Mouse (Mus musculus) forebrain, embryonic 15.5 days (tissue): ENCODE measurements around the gene Gstm5. TPM values are rescaled to one million over a fixed set of nuclear protein-coding genes. Genes with fewer than 3 reads are reported as not detected.
A peak's percentile ranks its signal among the peaks of the same experiment; 100 is the strongest.
"Not testable (repeated sequence)": the region's sequence is repeated elsewhere in the genome, so short reads cannot be mapped to it uniquely, and the experiment has no call there.

Experiments used
- ATAC-seq: fragments of 200-750 bp; cut with Nextera tagmentation; replicated peaks from 2 replicates; pipeline ENCODE4 v1.8.0; 2017; ENCODE audit warnings: mild to moderate bottlenecking, moderate TSS enrichment, moderate library complexity
- H3K27ac ChIP-seq: fragments of 300-500 bp; sonication (generic); replicated peaks from 2 replicates; pipeline ENCODE4 v1.5.1; 2015; ENCODE audit warnings: mild to moderate bottlenecking, inconsistent platforms
- H3K27me3 ChIP-seq: fragments of 300-500 bp; sonication (generic); 2 replicates; pipeline ENCODE4 v1.6.1; 2015; ENCODE audit warnings: inconsistent platforms
- H3K36me3 ChIP-seq: fragments of 300-500 bp; sonication (generic); 2 replicates; pipeline ENCODE4 v1.6.1; 2015; ENCODE audit warnings: mild to moderate bottlenecking, inconsistent platforms
- H3K4me1 ChIP-seq: fragments of 300-500 bp; sonication (generic); 2 replicates; pipeline ENCODE4 v1.6.1; 2015; ENCODE audit warnings: inconsistent platforms
- H3K4me2 ChIP-seq: fragments of 300-500 bp; sonication (generic); replicated peaks from 2 replicates; pipeline ENCODE4 v1.6.1; 2015; ENCODE audit warnings: mild to moderate bottlenecking, inconsistent platforms
- H3K4me3 ChIP-seq: fragments of 300-500 bp; sonication (generic); 2 replicates; pipeline ENCODE4 v1.5.1; 2015; ENCODE audit warnings: mild to moderate bottlenecking, inconsistent platforms
- H3K9ac ChIP-seq: fragments of 300-500 bp; sonication (generic); replicated peaks from 2 replicates; pipeline ENCODE4 v1.6.1; 2015; ENCODE audit warnings: mild to moderate bottlenecking, inconsistent platforms
- H3K9me3 ChIP-seq: fragments of 300-500 bp; sonication (generic); 2 replicates; pipeline ENCODE4 v1.6.1; 2016; ENCODE audit warnings: inconsistent platforms
- WGBS: fragments of 180-500 bp; shearing (Covaris S2); methylation state at CpG from one replicate; pipeline ENCODE4 v1.1.7; 2015; ENCODE audit warnings: mixed read lengths; 5-methylcytosine and 5-hydroxymethylcytosine counted together
- polyA plus RNA-seq: library from polyadenylated mRNA; unstranded; fragments of >200 nt; fragmentation: Nextera tagmentation; extraction: Ambion mirVana; gene quantifications from 2 replicates; pipeline ENCODE4 v1.2.1, GENCODE M21; 2015

Gstm5 gene
- polyA plus RNA-seq, 1 experiment from 2014 or later = 184 TPM

- Histone ChIP-seq H3K4me3 (no peak overlapping the region), H3K9ac (no peak overlapping the region), H3K9me3 (no peaks in the 10 kb centered on the region), H3K27ac (no peak overlapping the region), H3K4me2 (no peak overlapping the region), H3K36me3 (no peaks in the 10 kb centered on the region), H3K4me1 (no peaks in the 10 kb centered on the region), H3K27me3 (no peaks in the 10 kb centered on the region)
- 88% methylated on average over 12 of the region's 12 CpGs for WGBS
- ATAC-seq = no peak
Measured at GRCm38 (mm10) chr3:107877747-107878736, 17.6 kb upstream of the Gstm5 start.

- H3K27ac ChIP-seq = peak overlapping the region; percentile 28
- no peaks in the 10 kb centered on the region for H3K9me3 ChIP-seq
- no peak overlapping the region for H3K4me2 ChIP-seq
- WGBS = 62% methylated on average over 9 of the region's 9 CpGs
- H3K4me1 ChIP-seq = 0 out of 2 replicates have a peak, but pooled peaks cover 6% of the 10 kb centered on the region
- no peak overlapping the region for H3K9ac ChIP-seq
- no peaks in the 10 kb centered on the region for H3K36me3 ChIP-seq
- no peaks in the 10 kb centered on the region for H3K27me3 ChIP-seq
- peak; percentile 96 for ATAC-seq
- no peak overlapping the region for H3K4me3 ChIP-seq
Measured at GRCm38 (mm10) chr3:107887674-107888495, 7.7 kb upstream of the Gstm5 start.

GRCm38 (mm10) chr3:107889236-107889635 is 6.4 kb upstream of the Gstm5 start:
- not testable (repeated sequence) for H3K36me3 ChIP-seq, H3K4me1 ChIP-seq, ATAC-seq, H3K9me3 ChIP-seq, H3K9ac ChIP-seq, H3K4me3 ChIP-seq, H3K4me2 ChIP-seq, H3K27ac ChIP-seq, H3K27me3 ChIP-seq
- 77% methylated on average over 2 of the region's 2 CpGs for WGBS

GRCm38 (mm10) chr3:107895194-107895719 is 364 bp upstream of the Gstm5 start:
- Histone ChIP-seq H3K27me3 (no peaks in the 10 kb centered on the region), H3K4me2 (peak overlapping the region; percentile 80), H3K9me3 (no peaks in the 10 kb centered on the region), H3K4me1 (peaks cover 13% of the 10 kb centered on the region), H3K27ac (no peak overlapping the region), H3K4me3 (peak overlapping the region; percentile 66), H3K36me3 (no peaks in the 10 kb centered on the region; the same call in 1 of the 2 replicates), H3K9ac (peak overlapping the region; percentile 82)
- ATAC-seq = peak; percentile 51; the same call in 1 of the 2 replicates
- WGBS = 7% methylated on average over 6 of the region's 6 CpGs

GRCm38 (mm10) chr3:107898691-107899090 is 3.1 kb downstream of the Gstm5 start:
- H3K9me3 ChIP-seq = no peaks in the 10 kb centered on the region
- H3K4me1 ChIP-seq = peaks cover 13% of the 10 kb centered on the region
- no peak overlapping the region for H3K4me2 ChIP-seq
- H3K27ac ChIP-seq = no peak overlapping the region
- 93% methylated on average over 13 of the region's 13 CpGs for WGBS
- H3K4me3 ChIP-seq = no peak overlapping the region
- H3K27me3 ChIP-seq = no peaks in the 10 kb centered on the region
- no peak for ATAC-seq
- H3K9ac ChIP-seq = no peak overlapping the region
- no peaks in the 10 kb centered on the region; the same call in 1 of the 2 replicates for H3K36me3 ChIP-seq

GRCm38 (mm10) chr3:107900955-107901673 is 5.5 kb downstream of the Gstm5 start:
- Histone ChIP-seq H3K27ac (no peak overlapping the region), H3K27me3 (no peaks in the 10 kb centered on the region), H3K9ac (no peak overlapping the region), H3K9me3 (no peaks in the 10 kb centered on the region), H3K4me3 (no peak overlapping the region), H3K4me2 (no peak overlapping the region), H3K36me3 (no peaks in the 10 kb centered on the region; the same call in 1 of the 2 replicates), H3K4me1 (peaks cover 6% of the 10 kb centered on the region)
- no peak for ATAC-seq
- 77% methylated on average over 11 of the region's 11 CpGs for WGBS

GRCm38 (mm10) chr3:107905942-107906341 is 10.3 kb downstream of the Gstm5 start:
- H3K9me3 ChIP-seq = no peaks in the 10 kb centered on the region

GRCm38 (mm10) chr3:107916674-107917073 is 21.1 kb downstream of the Gstm5 start:
- Histone ChIP-seq H3K4me1 (no peaks in the 10 kb centered on the region), H3K9me3 (no peaks in the 10 kb centered on the region), H3K36me3 (no peaks in the 10 kb centered on the region), H3K4me3 (no peak overlapping the region), H3K27me3 (no peaks in the 10 kb centered on the region), H3K27ac (no peak overlapping the region), H3K9ac (no peak overlapping the region), H3K4me2 (no peak overlapping the region)
- WGBS = 80% methylated on average over 15 of the region's 15 CpGs
- no peak for ATAC-seq

More at GRCm38 (mm10) chr3:107905942-107906341, 10.3 kb downstream of the Gstm5 start:
- no peaks in the 10 kb centered on the region for H3K4me1 ChIP-seq
- no peak for ATAC-seq
- H3K27me3 ChIP-seq = no peaks in the 10 kb centered on the region
- no peak overlapping the region for H3K9ac ChIP-seq
- WGBS = 65% methylated on average over 6 of the region's 6 CpGs
- H3K36me3 ChIP-seq = no peaks in the 10 kb centered on the region
- no peak overlapping the region for H3K4me2 ChIP-seq
- no peak overlapping the region for H3K27ac ChIP-seq
- no peak overlapping the region for H3K4me3 ChIP-seq

GRCm38 (mm10) chr3:107917097-107917496 is 21.5 kb downstream of the Gstm5 start:
- H3K4me1 ChIP-seq = no peaks in the 10 kb centered on the region
- H3K9ac ChIP-seq = no peak overlapping the region
- H3K4me2 ChIP-seq = no peak overlapping the region
- no peaks in the 10 kb centered on the region for H3K27me3 ChIP-seq
- WGBS = 74% methylated on average over 3 of the region's 3 CpGs
- no peak overlapping the region for H3K27ac ChIP-seq
- ATAC-seq = no peak
- no peak overlapping the region for H3K4me3 ChIP-seq
- no peaks in the 10 kb centered on the region for H3K9me3 ChIP-seq
- H3K36me3 ChIP-seq = no peaks in the 10 kb centered on the region

- H3K4me3 ChIP-seq = no peak overlapping the region
- no peak overlapping the region for H3K4me2 ChIP-seq
- H3K4me1 ChIP-seq = no peaks in the 10 kb centered on the region
- peak; percentile 77 for ATAC-seq
- H3K9me3 ChIP-seq = no peaks in the 10 kb centered on the region
- WGBS = 52% methylated on average over 7 of the region's 7 CpGs
- no peaks in the 10 kb centered on the region for H3K36me3 ChIP-seq
- no peaks in the 10 kb centered on the region for H3K27me3 ChIP-seq
- H3K9ac ChIP-seq = no peak overlapping the region
- H3K27ac ChIP-seq = no peak overlapping the region
Measured at GRCm38 (mm10) chr3:107917783-107918408, 22.3 kb downstream of the Gstm5 start.

- Histone ChIP-seq H3K27me3 (no peaks in the 10 kb centered on the region), H3K4me3 (no peak overlapping the region), H3K9me3 (no peaks in the 10 kb centered on the region), H3K4me2 (no peak overlapping the region), H3K27ac (no peak overlapping the region), H3K36me3 (no peaks in the 10 kb centered on the region), H3K9ac (no peak overlapping the region), H3K4me1 (no peaks in the 10 kb centered on the region)
- ATAC-seq = no peak
- 83% methylated on average over 5 of the region's 5 CpGs for WGBS
Measured at GRCm38 (mm10) chr3:107920348-107920747, 24.7 kb downstream of the Gstm5 start.
